Mouse (Mus musculus) gastrocnemius, adult 18-20 months (tissue): ENCODE measurements around the gene Nkx2-5. TPM values are rescaled to one million over a fixed set of nuclear protein-coding genes. Genes with fewer than 3 reads are reported as not detected.

Source experiments
- DNase-seq: peaks from one replicate; pipeline ENCODE4 v3.0.0; 2021; ENCODE audit warnings: low spot score
- long read RNA-seq, 2 experiments: library from polyadenylated mRNA; stranded (forward); transcript quantifications; one replicate each; pipeline ENCODE4 v2.0.0; 2021
- total RNA-seq, 2 experiments: library from RNA; stranded (reverse); gene quantifications; 2 replicates each; pipeline ENCODE4 v1.2.3; 2021

The Nkx2-5 gene
- total RNA-seq, result not detected
- long read RNA-seq, experiment 1, result 0 reads
- long read RNA-seq, experiment 2, result 0 reads

GRCm38 (mm10) chr17:26844909-26845148, at the start of gene Nkx2-5:
TSS of gene Nkx2-5 (minus strand) at chr17:26845009.
- DNase-seq, result no peak

DNA sequence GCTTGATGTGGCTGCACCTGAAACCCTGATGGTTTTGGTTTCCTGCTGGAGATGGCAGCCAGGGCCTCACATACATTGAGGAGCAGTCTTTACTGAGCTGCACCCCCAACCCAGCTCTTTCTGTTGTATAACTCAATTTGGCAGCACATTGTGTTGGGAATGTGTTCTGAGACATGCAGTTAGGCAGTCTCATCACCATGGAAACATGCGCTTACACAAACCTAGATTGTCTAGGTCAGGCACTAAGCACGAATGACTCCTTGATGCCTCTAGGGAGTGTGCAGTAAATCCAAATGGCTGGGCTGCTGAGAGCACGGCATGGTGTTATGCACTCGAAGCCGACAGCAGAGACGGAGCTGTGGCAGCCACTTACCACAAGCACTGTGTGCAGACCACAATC, 49.5 kb upstream of the Nkx2-5 start:
- DNase-seq, result no peak

DNA sequence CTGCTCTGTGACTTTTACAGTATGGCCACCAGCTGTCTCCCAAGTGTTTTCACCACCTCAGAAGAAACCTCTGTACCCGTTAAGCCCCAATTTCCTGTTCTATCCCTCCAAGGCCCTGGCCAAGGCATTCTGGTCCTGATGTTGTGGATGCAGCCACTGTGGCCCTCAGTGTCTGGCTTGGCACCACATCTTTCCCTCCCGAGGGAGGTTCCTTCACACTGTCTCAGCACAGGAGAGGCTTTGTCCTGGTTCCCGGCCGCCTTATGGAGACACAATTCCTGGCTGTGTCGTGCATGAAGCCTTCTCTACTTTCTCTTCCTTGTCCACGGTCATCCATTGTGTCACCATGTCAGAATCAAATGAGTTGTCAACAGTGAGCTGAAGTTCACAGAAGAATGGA, 48.7 kb upstream of the Nkx2-5 start:
- DNase-seq, result no peak

DNA sequence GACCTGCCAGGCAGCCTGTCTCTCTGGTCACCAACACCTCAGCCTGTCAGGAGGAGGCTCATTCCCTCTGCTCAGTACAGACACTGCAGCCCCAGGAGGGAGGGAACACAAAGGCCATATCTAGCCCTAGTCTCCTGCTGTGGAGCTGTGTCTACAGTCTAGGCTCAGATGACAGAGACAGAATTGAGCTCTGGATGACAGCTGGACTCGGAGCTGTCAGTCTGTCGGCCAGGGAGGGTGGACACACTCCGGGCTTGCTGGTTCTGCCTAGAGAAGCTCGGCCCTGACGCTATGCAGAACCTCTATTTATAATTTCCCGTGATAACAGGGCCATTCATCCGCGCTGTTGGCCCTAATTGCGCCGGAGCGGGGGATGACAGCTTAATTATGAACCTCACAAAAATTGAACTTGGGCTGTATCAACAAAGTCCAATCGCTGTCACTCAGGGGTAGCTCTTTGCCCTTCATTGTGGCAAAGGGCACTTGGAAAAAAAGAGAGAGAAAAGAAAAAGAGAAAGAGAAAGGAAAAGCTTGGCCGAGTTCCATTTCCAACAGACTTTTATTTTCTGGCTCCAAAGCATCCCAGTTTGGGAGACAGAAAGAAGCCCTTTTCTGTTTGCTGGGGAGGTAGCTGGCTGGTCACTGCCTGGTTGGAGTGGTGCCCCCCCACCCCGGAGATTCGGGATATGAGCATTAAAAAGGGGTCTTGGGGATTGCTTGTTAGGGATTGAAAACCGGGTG, 48.0 kb upstream of the Nkx2-5 start:
- no peak for DNase-seq

GRCm38 (mm10) chr17:26887926-26888325, 43.1 kb upstream of the Nkx2-5 start:
- no peak for DNase-seq

DNA sequence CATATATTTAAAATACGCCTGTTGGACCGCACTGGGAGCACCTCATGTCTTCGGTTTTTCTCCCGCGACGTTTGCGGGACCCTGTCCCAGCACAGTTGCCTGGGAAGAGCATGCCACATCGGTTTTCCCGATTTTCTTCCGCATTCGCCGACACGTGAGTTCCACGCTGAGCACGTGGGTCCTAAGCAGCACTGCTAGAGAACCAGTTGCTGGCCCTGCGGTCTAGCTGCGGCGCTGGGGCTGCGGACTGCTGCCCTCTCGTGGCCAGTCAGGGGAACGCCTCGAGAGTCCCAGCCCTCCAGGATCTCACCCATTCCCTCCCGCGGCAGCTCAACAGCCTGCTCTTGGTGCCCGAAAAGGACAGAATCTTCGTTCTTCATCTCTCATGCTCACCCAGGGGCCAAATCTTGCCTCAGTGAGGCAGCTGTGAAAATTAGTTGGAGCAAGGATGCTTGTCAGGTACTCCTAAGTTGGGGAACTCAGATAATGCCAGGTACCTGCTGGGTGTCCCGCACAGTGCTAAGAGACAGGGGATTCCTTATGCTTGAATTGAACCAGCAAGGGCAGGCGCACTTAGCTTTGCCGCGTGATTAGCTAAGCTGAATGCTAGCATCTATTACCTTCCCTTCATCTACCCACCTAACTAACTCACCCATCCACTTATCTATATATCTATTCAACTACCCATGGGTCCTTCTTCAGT, 41.4 kb upstream of the Nkx2-5 start:
- peak; percentile 86 for DNase-seq

DNA sequence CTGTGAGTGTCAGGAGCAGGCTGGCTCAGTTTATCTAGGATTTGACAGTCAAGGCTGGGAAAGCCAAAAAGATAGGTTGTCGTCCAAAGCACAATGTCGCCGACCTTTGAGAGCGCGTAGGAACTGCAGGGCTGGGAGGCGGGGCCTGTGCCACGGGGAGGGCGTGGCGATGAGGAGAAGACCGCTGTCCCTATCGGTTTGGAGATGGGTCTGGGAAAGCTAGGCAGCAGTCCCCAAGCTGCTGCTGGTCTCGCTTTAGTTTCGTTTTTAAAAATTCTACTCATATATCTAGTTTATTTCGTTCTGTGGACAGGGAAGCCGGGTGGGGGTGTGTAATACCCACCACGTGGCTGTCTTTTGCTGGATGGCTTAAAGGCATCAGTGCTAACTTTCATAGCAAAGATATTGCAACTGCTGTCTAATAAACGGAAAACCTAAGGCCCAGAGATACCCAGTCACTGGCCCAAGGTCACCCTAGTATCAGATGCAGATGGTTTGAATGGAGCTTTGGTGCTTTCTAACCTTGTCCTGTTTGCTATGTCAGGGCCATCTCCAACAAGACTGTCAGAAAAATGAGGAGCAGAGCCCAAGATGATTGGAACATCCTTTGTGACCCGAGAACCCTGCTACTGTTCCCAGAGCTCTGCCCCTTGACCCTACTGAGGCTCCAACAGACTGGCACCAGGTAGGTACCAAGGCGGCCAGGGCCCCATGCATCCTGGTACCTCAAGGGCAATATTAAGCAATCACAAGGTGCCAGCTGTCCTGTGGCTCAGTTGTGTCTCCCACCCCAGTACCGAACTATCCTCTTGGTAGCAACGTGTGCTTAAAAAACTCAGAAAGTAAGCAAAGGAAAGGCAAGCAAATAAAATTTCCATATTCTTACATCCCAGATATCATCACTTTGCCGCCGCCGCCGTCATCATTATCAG, 40.5 kb upstream of the Nkx2-5 start:
- peak; percentile 83 for DNase-seq

DNA sequence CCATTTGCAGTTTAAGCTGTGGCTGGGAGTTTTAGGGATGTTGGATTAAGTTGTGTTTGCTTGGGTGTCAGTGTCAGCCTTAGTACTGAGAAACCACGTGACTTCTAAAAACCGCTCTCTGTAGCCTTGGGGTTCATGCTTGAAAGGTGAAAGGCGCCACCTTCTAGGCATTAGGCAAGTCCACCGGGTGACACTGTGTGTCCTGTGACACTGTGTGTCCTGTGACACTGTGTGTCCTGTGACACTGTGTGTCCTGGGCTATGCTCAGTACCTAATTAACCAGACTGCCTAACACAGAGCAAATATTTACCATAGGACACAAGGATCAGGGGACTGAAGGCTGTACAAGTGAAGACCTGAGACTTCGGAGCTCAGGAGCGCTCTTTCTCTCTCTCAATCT, 38.8 kb upstream of the Nkx2-5 start:
- DNase-seq, result no peak

- DNase-seq, result no peak
These were observed 37.9 kb upstream of the Nkx2-5 start for GRCm38 (mm10) chr17:26882706-26883105.

DNA sequence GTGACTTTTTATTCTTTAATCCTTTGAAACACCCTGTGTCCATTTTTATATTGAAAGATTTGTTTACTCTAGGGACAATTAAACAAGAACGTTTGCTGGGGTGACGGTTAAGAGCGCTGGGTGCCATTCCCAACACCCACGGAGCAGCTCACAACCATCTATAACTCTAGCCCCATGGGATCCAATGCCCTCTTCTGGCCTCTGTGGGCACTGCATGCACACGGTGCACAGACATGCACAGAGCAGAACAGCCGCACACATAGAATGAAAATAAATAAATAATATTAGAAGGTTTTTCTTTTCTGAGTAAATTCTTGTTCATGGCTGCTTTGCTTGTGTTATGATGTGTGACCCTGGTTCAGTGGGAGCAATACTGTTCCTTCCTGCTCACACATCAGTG, 34.4 kb upstream of the Nkx2-5 start:
- no peak for DNase-seq

DNA sequence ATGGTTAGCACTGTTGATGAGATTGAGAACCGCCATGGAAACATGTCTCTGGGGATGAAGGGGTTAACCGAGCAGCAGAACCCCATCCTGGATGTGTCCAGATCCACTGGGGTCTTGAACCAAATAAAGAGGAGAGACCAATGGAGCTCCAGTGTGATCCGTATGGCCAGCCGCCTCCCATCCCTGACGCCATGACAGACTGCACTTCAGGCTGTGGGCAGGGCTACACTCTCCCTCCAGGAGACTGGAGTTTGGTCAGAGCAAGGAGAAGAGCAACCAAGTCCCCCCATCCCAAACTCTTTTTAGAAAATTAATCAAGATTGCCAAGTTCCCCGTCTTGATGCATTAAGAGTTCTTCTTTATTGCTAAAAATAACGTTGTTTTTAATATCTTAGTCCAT, 33.1 kb upstream of the Nkx2-5 start:
- no peak for DNase-seq

GRCm38 (mm10) chr17:26874542-26874941, 29.7 kb upstream of the Nkx2-5 start:
- no peak for DNase-seq

DNA sequence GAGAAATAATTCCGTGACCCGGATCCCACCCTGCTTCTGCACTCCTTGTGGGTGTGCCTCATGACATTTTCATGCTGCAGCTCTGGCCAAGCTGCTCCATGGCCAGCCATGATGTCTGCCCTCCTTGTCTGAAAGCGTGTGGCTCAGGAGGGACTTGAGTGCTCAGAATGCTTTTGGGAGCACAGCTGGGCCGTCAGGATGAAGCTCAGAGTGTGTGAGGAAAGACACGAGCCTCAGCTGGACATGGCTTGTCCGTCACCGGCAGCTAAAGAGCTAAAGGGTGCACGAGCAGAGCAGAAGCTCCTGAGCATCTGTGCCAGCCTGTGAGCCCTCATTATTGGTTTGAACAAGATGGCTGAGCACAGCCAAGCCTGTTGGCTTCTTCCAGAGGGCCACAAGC, 28.7 kb upstream of the Nkx2-5 start:
- no peak for DNase-seq

DNA sequence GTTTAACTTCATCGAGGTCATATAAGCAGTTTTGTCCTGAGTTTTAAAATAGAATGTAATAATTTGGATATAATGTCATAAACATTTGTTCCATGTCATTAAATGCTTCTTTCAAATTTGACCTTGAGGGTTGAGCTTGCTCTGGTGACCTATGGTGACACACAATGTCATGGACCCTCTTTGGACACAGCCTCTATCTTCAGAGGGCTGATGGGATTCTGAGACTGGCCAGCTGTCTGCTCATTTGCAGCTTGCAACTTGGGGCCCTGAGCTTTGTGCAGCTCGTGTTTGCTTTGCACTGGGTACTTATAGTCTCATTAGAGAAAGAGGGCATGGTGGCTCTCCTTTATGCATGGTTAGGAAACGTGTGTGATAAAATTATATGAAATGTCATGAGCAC, 28.1 kb upstream of the Nkx2-5 start:
- no peak for DNase-seq

- no peak for DNase-seq
These were observed 23.9 kb upstream of the Nkx2-5 start for GRCm38 (mm10) chr17:26868756-26869155.

DNA sequence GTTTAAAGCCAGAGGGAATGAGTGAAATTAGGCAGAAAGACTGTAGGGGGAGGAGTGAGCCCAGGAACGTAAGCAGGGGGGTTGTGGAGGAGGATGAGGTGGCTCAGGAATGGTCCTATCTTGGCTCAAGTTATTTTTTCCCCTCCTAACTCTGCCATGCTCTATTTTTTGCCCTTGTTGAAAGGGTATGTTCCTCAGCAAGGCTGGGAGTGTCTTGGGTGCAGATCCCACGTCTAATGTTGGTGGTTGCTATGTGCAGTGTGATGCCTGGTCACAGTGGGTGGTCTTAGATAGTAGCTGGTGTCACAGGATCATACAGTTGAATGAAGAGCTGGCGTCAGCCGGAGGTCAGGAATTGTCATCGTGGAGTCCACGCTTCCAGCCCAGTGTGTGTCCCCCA, 20.3 kb upstream of the Nkx2-5 start:
- DNase-seq, result no peak

DNA sequence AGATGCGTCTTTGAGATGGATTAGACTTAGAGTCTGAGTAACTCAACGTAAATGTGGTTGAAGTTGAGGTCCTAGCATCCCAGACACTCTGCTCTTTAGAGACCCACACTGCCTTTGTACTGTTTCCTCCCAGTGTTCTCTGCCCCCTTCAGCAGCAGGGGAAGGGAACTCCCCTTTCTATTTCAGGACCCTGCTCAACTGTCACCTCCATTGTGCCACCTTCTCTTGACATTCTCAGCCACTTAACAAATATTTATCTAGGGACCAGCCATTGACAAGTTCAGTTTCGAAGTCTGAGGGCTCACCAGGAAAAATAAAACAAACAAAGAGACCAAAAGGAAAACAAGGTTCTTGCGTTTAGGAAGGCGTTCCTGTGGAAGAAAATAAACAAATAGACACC, 19.5 kb upstream of the Nkx2-5 start:
- no peak for DNase-seq

DNA sequence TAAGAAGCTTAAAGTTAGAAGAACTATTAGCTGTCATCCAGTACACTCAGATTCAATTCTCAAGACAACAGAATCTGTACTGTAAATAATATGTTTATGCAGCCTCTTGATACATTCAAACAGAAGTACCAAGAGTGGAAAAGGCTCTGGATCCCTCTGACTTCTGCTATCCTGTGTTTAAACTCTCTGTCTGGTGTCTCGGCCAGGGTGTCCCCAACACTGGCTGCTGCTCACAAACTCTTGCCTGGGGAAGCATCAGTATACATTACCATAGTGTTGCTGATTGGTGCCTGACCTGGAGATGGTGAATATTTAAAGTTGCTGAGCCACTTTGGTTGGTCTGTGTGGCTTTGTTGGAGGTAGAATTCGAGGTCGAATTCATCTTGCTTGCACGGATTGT, 17.0 kb upstream of the Nkx2-5 start:
- DNase-seq, result no peak

GRCm38 (mm10) chr17:26861383-26861782, 16.6 kb upstream of the Nkx2-5 start:
- DNase-seq, result peak; percentile 28

GRCm38 (mm10) chr17:26860906-26861305, 16.1 kb upstream of the Nkx2-5 start:
- DNase-seq, result no peak

DNA sequence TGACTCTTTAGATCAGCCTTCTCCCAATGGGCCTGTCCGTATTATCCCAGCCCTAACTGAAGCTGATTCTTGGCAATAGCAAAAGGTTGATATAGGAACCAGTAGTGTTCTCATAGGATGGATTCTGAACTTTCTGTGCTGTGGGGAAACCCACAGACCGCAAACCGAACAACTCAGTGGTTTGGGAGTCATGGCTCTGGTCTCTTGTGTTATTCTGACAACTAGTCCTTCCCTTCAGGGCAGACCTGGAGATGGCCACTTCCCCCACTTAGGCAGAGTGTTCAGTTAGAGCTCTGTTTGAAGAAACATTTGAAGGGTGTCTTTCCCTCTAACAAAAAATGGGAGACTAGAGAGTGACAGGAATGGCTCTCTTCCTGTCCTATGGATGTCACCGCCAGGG, 7.5 kb upstream of the Nkx2-5 start:
- no peak for DNase-seq

GRCm38 (mm10) chr17:26851136-26851460, 6.3 kb upstream of the Nkx2-5 start:
- DNase-seq, result no peak
